Mouse (Mus musculus): Measurements from ENCODE around the gene Tnfaip6. TPM values are rescaled to one million over a fixed set of nuclear protein-coding genes. Genes with fewer than 3 reads are reported as not detected.

Tnfaip6 gene
- polyA plus RNA-seq, 1 experiment from 2014 or later, result 3.8 TPM

DNA sequence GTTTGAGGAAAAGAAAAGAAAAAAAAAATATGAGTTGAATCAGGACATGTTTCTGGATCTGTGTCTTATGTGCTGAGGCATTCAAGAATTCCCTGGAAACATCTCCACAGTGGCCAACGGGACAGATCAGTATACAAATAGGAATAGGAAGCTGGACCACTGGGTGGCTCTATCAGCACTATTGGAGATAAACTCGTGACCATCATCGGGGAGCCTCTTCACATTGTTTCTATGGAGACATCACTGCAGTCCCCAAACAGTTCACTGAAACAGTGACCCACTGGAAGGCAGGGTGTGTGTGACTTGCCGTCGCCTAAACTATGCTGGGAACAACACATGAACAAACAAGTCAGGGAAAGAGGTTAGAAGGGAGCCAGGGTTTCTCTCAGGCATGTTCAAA lies 4.9 kb downstream of the Tnfaip6 start:
- no peaks in the 10 kb centered on the region for H3K36me3 ChIP-seq (ENCODE audit: control insufficient read depth, insufficient read depth, low read length)
- no peak overlapping the region for H3K9ac ChIP-seq (ENCODE audit: low read depth, low read length)
- no peaks in the 10 kb centered on the region for H3K9me3 ChIP-seq (ENCODE audit: control insufficient read depth, low read length)
- H3K4me3 ChIP-seq (ENCODE audit: low read length), result no peak overlapping the region
- ATAC-seq, result no peak
- no peaks in the 10 kb centered on the region for H3K4me1 ChIP-seq (ENCODE audit: control insufficient read depth, insufficient read depth, low read depth, low read length)
- no peak overlapping the region for H3K4me2 ChIP-seq (ENCODE audit: low read length)
- 56% methylated on average over 5 of the region's 5 CpGs for WGBS
- no peak overlapping the region for H3K27ac ChIP-seq (ENCODE audit: low read depth, low read length)
- no peaks in the 10 kb centered on the region for H3K27me3 ChIP-seq (replicated peaks; ENCODE audit: control insufficient read depth, insufficient read depth, low read length)

DNA sequence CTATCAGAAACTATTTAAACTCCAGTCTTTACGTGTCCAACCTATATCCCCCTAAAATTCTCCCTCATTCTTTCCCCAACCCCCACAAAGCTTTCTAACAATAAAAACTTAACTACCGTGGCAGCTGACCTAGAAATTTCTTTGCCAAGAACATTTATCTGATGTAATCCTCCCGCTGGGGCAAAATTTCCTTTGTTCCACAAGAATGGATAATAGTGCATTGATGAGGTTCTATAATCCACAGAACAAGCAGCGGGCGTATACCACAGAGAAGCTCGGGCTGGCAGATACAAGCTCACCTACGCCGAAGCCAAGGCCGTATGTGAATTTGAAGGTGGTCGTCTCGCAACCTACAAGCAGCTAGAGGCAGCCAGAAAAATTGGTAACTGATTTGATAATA lies 5.7 kb downstream of the Tnfaip6 start:
- no peaks in the 10 kb centered on the region for H3K9me3 ChIP-seq (ENCODE audit: control insufficient read depth, low read length)
- WGBS, result 66% methylated on average over 11 of the region's 11 CpGs
- H3K4me2 ChIP-seq (ENCODE audit: low read length), result no peak overlapping the region
- no peak for ATAC-seq
- no peak overlapping the region for H3K4me3 ChIP-seq (ENCODE audit: low read length)
- H3K27me3 ChIP-seq (replicated peaks; ENCODE audit: control insufficient read depth, insufficient read depth, low read length), result no peaks in the 10 kb centered on the region
- H3K27ac ChIP-seq (ENCODE audit: low read depth, low read length), result no peak overlapping the region
- no peaks in the 10 kb centered on the region for H3K4me1 ChIP-seq (ENCODE audit: control insufficient read depth, insufficient read depth, low read depth, low read length)
- no peak overlapping the region for H3K9ac ChIP-seq (ENCODE audit: low read depth, low read length)
- H3K36me3 ChIP-seq (ENCODE audit: control insufficient read depth, insufficient read depth, low read length), result no peaks in the 10 kb centered on the region

DNA sequence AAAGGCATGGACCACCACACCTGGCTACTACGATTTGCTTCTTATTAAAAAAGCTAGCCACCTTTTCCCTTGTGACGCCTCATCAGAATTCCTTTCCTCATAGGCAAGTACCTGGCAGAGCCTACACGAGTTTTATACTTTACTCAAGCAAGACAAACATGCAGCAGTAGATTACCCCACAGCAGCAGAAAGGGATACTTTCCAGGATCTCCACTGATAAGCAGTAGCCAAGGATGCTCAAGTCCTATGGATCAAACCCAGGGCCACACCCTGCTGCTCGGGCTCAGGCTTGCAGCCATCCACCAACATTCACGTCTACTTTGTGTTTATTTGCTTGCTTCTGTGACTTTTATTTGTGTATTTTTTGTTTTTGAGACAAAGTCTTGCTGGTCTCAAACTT lies 8.2 kb downstream of the Tnfaip6 start:
- WGBS, result 87% methylated on average over 5 of the region's 5 CpGs
- ATAC-seq, result no peak
- no peaks in the 10 kb centered on the region for H3K4me1 ChIP-seq (ENCODE audit: control insufficient read depth, insufficient read depth, low read depth, low read length)
- H3K27me3 ChIP-seq (replicated peaks; ENCODE audit: control insufficient read depth, insufficient read depth, low read length), result no peaks in the 10 kb centered on the region
- no peak overlapping the region for H3K27ac ChIP-seq (ENCODE audit: low read depth, low read length)
- no peak overlapping the region for H3K9ac ChIP-seq (ENCODE audit: low read depth, low read length)
- no peak overlapping the region for H3K4me2 ChIP-seq (ENCODE audit: low read length)
- H3K9me3 ChIP-seq (ENCODE audit: control insufficient read depth, low read length), result no peaks in the 10 kb centered on the region
- no peaks in the 10 kb centered on the region for H3K36me3 ChIP-seq (ENCODE audit: control insufficient read depth, insufficient read depth, low read length)
- no peak overlapping the region for H3K4me3 ChIP-seq (ENCODE audit: low read length)

DNA sequence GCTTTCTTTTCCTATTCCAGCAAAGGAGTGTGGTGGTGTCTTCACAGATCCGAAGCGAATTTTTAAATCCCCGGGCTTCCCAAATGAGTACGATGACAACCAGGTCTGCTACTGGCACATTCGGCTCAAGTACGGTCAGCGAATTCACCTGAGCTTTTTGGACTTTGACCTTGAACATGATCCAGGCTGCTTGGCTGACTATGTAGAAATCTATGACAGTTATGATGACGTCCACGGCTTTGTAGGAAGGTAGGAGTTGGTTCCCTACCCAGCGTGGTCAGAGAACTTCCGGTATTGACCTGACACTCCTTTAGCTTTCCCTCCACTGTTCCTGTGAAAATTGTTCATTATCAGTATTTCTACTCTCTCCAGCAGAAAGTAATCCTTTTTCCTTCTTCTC lies 13.0 kb downstream of the Tnfaip6 start:
- Histone ChIP-seq H3K9me3 (ENCODE audit: control insufficient read depth, low read length) (no peaks in the 10 kb centered on the region), H3K9ac (ENCODE audit: low read depth, low read length) (no peak overlapping the region), H3K4me1 (ENCODE audit: control insufficient read depth, insufficient read depth, low read depth, low read length) (no peaks in the 10 kb centered on the region), H3K27ac (ENCODE audit: low read depth, low read length) (no peak overlapping the region), H3K27me3 (replicated peaks; ENCODE audit: control insufficient read depth, insufficient read depth, low read length) (no peaks in the 10 kb centered on the region), H3K4me3 (ENCODE audit: low read length) (no peak overlapping the region), H3K36me3 (ENCODE audit: control insufficient read depth, insufficient read depth, low read length) (no peaks in the 10 kb centered on the region), H3K4me2 (ENCODE audit: low read length) (no peak overlapping the region)
- no peak for ATAC-seq
- WGBS, result 97% methylated on average over 11 of the region's 11 CpGs

DNA sequence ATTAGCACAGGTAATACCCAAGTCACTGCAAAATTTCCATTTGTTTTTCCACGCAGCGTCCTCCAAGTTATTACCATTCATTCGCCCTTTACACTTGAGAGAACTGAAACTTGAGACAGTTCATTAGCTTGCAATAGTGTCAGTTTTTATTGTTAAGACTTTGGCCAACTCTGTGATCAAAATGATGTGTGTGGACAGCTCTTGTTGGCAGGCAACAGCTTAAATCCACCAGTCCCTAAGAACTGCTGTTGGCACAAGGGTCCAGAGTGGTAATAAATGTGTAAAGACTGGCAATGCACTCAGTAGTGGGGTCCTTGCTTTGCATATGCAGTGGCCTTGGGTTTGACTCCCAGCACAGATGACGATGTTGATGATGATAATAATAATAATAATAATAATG lies 14.5 kb downstream of the Tnfaip6 start:
- Histone ChIP-seq H3K36me3 (ENCODE audit: control insufficient read depth, insufficient read depth, low read length) (no peaks in the 10 kb centered on the region), H3K4me2 (ENCODE audit: low read length) (no peak overlapping the region), H3K27ac (ENCODE audit: low read depth, low read length) (no peak overlapping the region), H3K27me3 (replicated peaks; ENCODE audit: control insufficient read depth, insufficient read depth, low read length) (no peaks in the 10 kb centered on the region), H3K4me3 (ENCODE audit: low read length) (no peak overlapping the region), H3K4me1 (ENCODE audit: control insufficient read depth, insufficient read depth, low read depth, low read length) (no peaks in the 10 kb centered on the region), H3K9ac (ENCODE audit: low read depth, low read length) (no peak overlapping the region), H3K9me3 (ENCODE audit: control insufficient read depth, low read length) (no peaks in the 10 kb centered on the region)
- WGBS, result 74% methylated on average over 4 of the region's 4 CpGs
- no peak for ATAC-seq

DNA sequence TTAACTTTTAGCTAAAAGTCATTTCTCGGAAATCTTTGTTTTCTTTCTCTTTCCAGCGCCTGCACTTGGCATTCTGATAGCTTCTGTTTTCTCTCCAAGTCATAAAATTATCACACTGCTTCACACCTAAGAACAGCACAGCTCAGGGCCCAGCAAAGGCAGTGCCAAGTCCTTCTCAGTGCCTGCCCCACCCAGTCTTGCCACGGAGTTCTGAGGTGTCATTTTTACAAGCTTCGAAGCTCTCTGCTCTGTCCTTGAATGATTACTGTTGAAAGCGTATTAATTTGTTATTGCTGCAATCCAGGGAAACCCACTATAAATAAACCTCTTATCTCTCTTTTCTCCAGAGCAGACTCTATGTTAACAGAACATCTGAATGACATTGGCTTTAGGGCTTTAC lies 15.7 kb downstream of the Tnfaip6 start:
- WGBS, result 67% methylated on average over 5 of the region's 5 CpGs
- H3K4me1 ChIP-seq (ENCODE audit: control insufficient read depth, insufficient read depth, low read depth, low read length), result no peaks in the 10 kb centered on the region
- H3K9me3 ChIP-seq (ENCODE audit: control insufficient read depth, low read length), result no peaks in the 10 kb centered on the region
- H3K27me3 ChIP-seq (replicated peaks; ENCODE audit: control insufficient read depth, insufficient read depth, low read length), result no peaks in the 10 kb centered on the region
- H3K4me3 ChIP-seq (ENCODE audit: low read length), result no peak overlapping the region
- H3K9ac ChIP-seq (ENCODE audit: low read depth, low read length), result no peak overlapping the region
- H3K27ac ChIP-seq (ENCODE audit: low read depth, low read length), result no peak overlapping the region
- no peak overlapping the region for H3K4me2 ChIP-seq (ENCODE audit: low read length)
- H3K36me3 ChIP-seq (ENCODE audit: control insufficient read depth, insufficient read depth, low read length), result no peaks in the 10 kb centered on the region
- no peak for ATAC-seq

DNA sequence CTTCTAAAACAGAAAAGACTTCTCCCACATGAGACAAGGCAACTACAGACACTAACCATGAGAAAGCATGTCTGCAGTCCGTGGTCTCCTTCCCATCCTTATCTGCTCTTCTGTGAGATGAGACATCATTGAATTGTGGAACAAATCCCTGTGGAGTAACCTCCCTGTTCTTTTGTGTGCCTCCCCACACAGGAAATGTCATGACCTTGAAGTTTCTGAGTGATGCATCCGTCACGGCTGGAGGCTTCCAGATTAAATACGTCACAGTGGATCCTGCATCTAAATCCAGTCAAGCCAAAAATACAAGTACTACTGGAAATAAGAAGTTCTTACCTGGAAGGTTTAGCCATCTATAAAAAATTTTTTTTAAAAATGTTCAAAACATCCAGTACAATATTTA lies 17.8 kb downstream of the Tnfaip6 start:
- Histone ChIP-seq H3K36me3 (ENCODE audit: control insufficient read depth, insufficient read depth, low read length) (no peaks in the 10 kb centered on the region), H3K4me3 (ENCODE audit: low read length) (no peak overlapping the region), H3K27me3 (replicated peaks; ENCODE audit: control insufficient read depth, insufficient read depth, low read length) (no peaks in the 10 kb centered on the region), H3K4me1 (ENCODE audit: control insufficient read depth, insufficient read depth, low read depth, low read length) (no peaks in the 10 kb centered on the region), H3K9me3 (ENCODE audit: control insufficient read depth, low read length) (no peaks in the 10 kb centered on the region), H3K9ac (ENCODE audit: low read depth, low read length) (no peak overlapping the region), H3K27ac (ENCODE audit: low read depth, low read length) (no peak overlapping the region), H3K4me2 (ENCODE audit: low read length) (no peak overlapping the region)
- ATAC-seq, result no peak
- WGBS, result 26% methylated on average over 4 of the region's 4 CpGs

DNA sequence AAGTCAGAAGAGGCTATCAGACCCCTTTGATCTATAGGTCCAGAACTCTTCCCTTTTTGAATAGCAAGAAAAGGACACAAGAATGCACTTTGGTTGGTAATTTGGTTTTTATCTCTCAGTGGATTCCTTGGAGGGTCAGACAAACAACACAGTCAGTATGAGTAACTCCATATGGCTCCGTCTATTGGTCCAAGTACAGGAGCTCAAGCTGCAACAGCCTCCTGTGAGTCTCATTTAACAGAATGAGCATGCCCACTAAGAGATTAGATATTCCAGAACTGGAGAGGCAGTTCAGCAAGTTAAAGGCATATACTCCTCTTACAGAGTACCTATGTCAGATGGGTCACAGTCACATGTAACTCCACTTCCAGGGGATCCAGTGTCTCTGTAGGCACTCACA lies 19.3 kb downstream of the Tnfaip6 start:
- no peaks in the 10 kb centered on the region for H3K27me3 ChIP-seq (replicated peaks; ENCODE audit: control insufficient read depth, insufficient read depth, low read length)
- H3K9me3 ChIP-seq (ENCODE audit: control insufficient read depth, low read length), result no peaks in the 10 kb centered on the region
- no peaks in the 10 kb centered on the region for H3K4me1 ChIP-seq (ENCODE audit: control insufficient read depth, insufficient read depth, low read depth, low read length)
- H3K36me3 ChIP-seq (ENCODE audit: control insufficient read depth, insufficient read depth, low read length), result no peaks in the 10 kb centered on the region
- no peak for ATAC-seq
- H3K4me3 ChIP-seq (ENCODE audit: low read length), result no peak overlapping the region
- no peak overlapping the region for H3K9ac ChIP-seq (ENCODE audit: low read depth, low read length)
- no peak overlapping the region for H3K4me2 ChIP-seq (ENCODE audit: low read length)
- H3K27ac ChIP-seq (ENCODE audit: low read depth, low read length), result no peak overlapping the region
- 82% methylated on average over 1 of the region's 1 CpGs for WGBS

DNA sequence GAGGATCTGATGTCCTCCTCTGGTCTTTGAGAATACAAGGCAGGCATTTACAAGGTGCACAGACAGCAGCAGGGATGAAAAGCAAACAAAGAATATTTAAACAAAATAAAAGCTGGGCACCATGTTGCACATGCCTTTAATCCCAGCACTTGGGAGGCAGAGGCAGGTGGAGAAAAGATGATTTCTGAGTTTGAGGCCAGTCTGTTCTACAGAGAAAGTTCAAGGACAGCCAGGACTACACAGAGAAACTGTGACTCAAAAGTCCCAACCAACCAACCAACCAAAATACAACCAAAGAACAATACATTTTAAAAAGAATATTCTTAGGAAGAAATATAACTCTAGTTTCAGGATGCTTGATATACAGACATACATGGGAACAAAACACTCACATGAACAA lies 19.9 kb downstream of the Tnfaip6 start:
- no peaks in the 10 kb centered on the region for H3K4me1 ChIP-seq (ENCODE audit: control insufficient read depth, insufficient read depth, low read depth, low read length)
- no peak overlapping the region for H3K4me2 ChIP-seq (ENCODE audit: low read length)
- H3K4me3 ChIP-seq (ENCODE audit: low read length), result no peak overlapping the region
- ATAC-seq, result no peak
- no peak overlapping the region for H3K9ac ChIP-seq (ENCODE audit: low read depth, low read length)
- H3K9me3 ChIP-seq (ENCODE audit: control insufficient read depth, low read length), result no peaks in the 10 kb centered on the region
- H3K27me3 ChIP-seq (replicated peaks; ENCODE audit: control insufficient read depth, insufficient read depth, low read length), result no peaks in the 10 kb centered on the region
- no peak overlapping the region for H3K27ac ChIP-seq (ENCODE audit: low read depth, low read length)
- H3K36me3 ChIP-seq (ENCODE audit: control insufficient read depth, insufficient read depth, low read length), result no peaks in the 10 kb centered on the region

DNA sequence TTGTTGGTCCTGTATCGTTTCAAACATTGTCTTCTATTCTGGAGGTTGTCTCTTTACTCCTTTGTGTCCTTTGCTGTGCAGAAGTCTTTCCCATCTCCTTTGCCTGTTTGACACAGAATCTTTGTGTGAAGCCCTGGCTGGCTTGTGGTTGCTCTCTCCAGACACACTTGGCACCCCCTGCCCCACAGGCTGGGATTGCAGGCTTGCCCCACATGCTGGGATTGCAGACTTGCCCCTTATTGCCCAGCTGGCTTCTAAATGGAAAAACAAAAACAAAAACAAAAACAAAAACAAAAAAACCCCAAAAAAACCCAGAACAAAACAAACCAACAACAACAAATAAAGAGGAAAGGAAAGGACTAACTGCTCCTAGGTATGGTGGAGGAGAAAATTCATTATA lies 30.8 kb downstream of the Tnfaip6 start:
- no peak overlapping the region for H3K9ac ChIP-seq (ENCODE audit: low read depth, low read length)
- no peaks in the 10 kb centered on the region for H3K27me3 ChIP-seq (replicated peaks; ENCODE audit: control insufficient read depth, insufficient read depth, low read length)
- no peak for ATAC-seq
- peaks cover 5% of the 10 kb centered on the region for H3K4me1 ChIP-seq (ENCODE audit: control insufficient read depth, insufficient read depth, low read depth, low read length)
- no peaks in the 10 kb centered on the region for H3K9me3 ChIP-seq (ENCODE audit: control insufficient read depth, low read length)
- WGBS, result 62% methylated on average over 1 of the region's 1 CpGs
- no peak overlapping the region for H3K4me3 ChIP-seq (ENCODE audit: low read length)
- H3K27ac ChIP-seq (ENCODE audit: low read depth, low read length), result no peak overlapping the region
- no peak overlapping the region for H3K4me2 ChIP-seq (ENCODE audit: low read length)
- no peaks in the 10 kb centered on the region for H3K36me3 ChIP-seq (ENCODE audit: control insufficient read depth, insufficient read depth, low read length)

Measured in hindbrain, embryonic 16.5 days (tissue).